Mouse (Mus musculus): ENCODE results near the gene Klhl8.
"Not testable (repeated sequence)": the region's sequence is repeated elsewhere in the genome, so short reads cannot be mapped to it uniquely, and the experiment has no call there.

The Klhl8 gene

GRCm38 (mm10) chr5:103910748-103911409 lies at the start of gene Klhl8:
Klhl8 (minus strand) TSS chr5:103911259.
- peak; percentile 26 for DNase-seq (ENCODE audit: low spot score)

- no peak for DNase-seq (ENCODE audit: low spot score)
Measured at GRCm38 (mm10) chr5:103954638-103955037, 43.6 kb upstream of the Klhl8 start.

GRCm38 (mm10) chr5:103953135-103954083 lies 42.4 kb upstream of the Klhl8 start:
- no peak for DNase-seq (ENCODE audit: low spot score)

GRCm38 (mm10) chr5:103950138-103950537 lies 39.1 kb upstream of the Klhl8 start:
- DNase-seq (ENCODE audit: low spot score), result not testable (repeated sequence)

- DNase-seq (ENCODE audit: low spot score), result no peak
Measured at GRCm38 (mm10) chr5:103943183-103943582, 32.1 kb upstream of the Klhl8 start.

- DNase-seq (ENCODE audit: low spot score), result no peak
Measured at GRCm38 (mm10) chr5:103939856-103940255, 28.8 kb upstream of the Klhl8 start.

GRCm38 (mm10) chr5:103939350-103939652 lies 28.2 kb upstream of the Klhl8 start:
- no peak for DNase-seq (ENCODE audit: low spot score)

GRCm38 (mm10) chr5:103938547-103939349 lies 27.7 kb upstream of the Klhl8 start:
- no peak for DNase-seq (ENCODE audit: low spot score)

- no peak for DNase-seq (ENCODE audit: low spot score)
Measured at GRCm38 (mm10) chr5:103936906-103937589, 26.0 kb upstream of the Klhl8 start.

GRCm38 (mm10) chr5:103931924-103932323 lies 20.9 kb upstream of the Klhl8 start:
- DNase-seq (ENCODE audit: low spot score), result not testable (repeated sequence)

- DNase-seq (ENCODE audit: low spot score), result no peak
Measured at GRCm38 (mm10) chr5:103930511-103930910, 19.5 kb upstream of the Klhl8 start.

- DNase-seq (ENCODE audit: low spot score), result no peak
Measured at GRCm38 (mm10) chr5:103928196-103928550, 17.1 kb upstream of the Klhl8 start.

- DNase-seq (ENCODE audit: low spot score), result peak; percentile 81
Measured at GRCm38 (mm10) chr5:103927429-103928195, 16.6 kb upstream of the Klhl8 start.

GRCm38 (mm10) chr5:103926398-103926797 lies 15.3 kb upstream of the Klhl8 start:
- DNase-seq (ENCODE audit: low spot score), result no peak

GRCm38 (mm10) chr5:103923755-103924154 lies 12.7 kb upstream of the Klhl8 start:
- no peak for DNase-seq (ENCODE audit: low spot score)

GRCm38 (mm10) chr5:103923101-103923500 lies 12.0 kb upstream of the Klhl8 start:
- no peak for DNase-seq (ENCODE audit: low spot score)

- no peak for DNase-seq (ENCODE audit: low spot score)
Measured at GRCm38 (mm10) chr5:103922436-103922835, 11.4 kb upstream of the Klhl8 start.

- DNase-seq (ENCODE audit: low spot score), result no peak
Measured at GRCm38 (mm10) chr5:103919497-103919896, 8.4 kb upstream of the Klhl8 start.

- DNase-seq (ENCODE audit: low spot score), result no peak
Measured at GRCm38 (mm10) chr5:103918233-103918632, 7.2 kb upstream of the Klhl8 start.

- no peak for DNase-seq (ENCODE audit: low spot score)
Measured at GRCm38 (mm10) chr5:103917357-103917895, 6.4 kb upstream of the Klhl8 start.

Measured in urinary bladder, postnatal 10 days (tissue).